Mouse (Mus musculus): ENCODE measurements around the gene Pcnx2. TPM values are rescaled to one million over a fixed set of nuclear protein-coding genes. Genes with fewer than 3 reads are reported as not detected.

Gene Pcnx2
- polyA plus RNA-seq, 1 experiment from 2014 or later: 0.38 TPM

Other genes starting within 250 kb of the Pcnx2 start
- gene Map10, start 228.5 kb downstream of the Pcnx2 start, polyA plus RNA-seq (2016; fragmentation: Nextera tagmentation; extraction: Ambion mirVana): 1.3 TPM in 2 replicates
- 22.2 and 22.5 TPM in 2 replicates for gene Ntpcr, start 168.4 kb downstream of the Pcnx2 start, polyA plus RNA-seq (2016; fragmentation: Nextera tagmentation; extraction: Ambion mirVana)
- 0.02 and 0.07 TPM in 2 replicates for gene Map3k21, start 12.1 kb upstream of the Pcnx2 start, polyA plus RNA-seq (2016; fragmentation: Nextera tagmentation; extraction: Ambion mirVana)
- 0.66 and 0.78 TPM in 2 replicates for gene Kcnk1, start 96.9 kb upstream of the Pcnx2 start, polyA plus RNA-seq (2016; fragmentation: Nextera tagmentation; extraction: Ambion mirVana)

All from liver, embryonic 12.5 days (tissue).